Comparison of ENCODE assay signal across 7 mouse cellular contexts in the genomic region with DNA sequence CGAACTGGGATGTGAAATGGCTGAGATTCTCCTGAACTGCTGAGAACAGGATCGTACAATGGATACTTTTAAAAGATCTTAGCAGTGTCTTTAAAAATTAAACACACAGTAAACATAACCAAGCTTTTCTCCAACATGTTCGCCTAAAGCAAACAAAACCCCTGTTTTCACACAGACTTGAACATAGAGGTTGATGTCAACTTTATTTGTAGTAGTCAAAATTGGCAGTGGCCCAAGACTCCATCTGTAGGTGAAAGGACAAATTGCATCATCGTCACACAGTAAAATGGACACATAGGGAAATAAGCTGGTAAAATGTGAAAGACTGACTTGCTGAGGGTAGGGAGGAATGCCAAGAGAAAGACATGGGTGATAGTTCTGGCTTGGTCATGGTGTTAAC.
A peak's percentile ranks its signal among the peaks of the same experiment; 100 is the strongest.
DNase-seq lines count a peak whose midpoint lies in the region; ATAC-seq and TF ChIP-seq lines count a peak whose summit lies in the region.

No protein-coding gene starts in this region.

- no peaks in the 10 kb centered on the region for H3K9me3 ChIP-seq in liver, embryonic 16.5 days (replicated peaks; ENCODE audit: control insufficient read depth, low read length)

- peaks cover 3% of the 10 kb centered on the region; the same call in 1 of the 2 replicates for H3K36me3 ChIP-seq in liver, embryonic 16.5 days (ENCODE audit: control insufficient read depth, insufficient read depth)

- no peaks in the 10 kb centered on the region for H3K4me1 ChIP-seq in liver, embryonic 16.5 days (ENCODE audit: control insufficient read depth, low read depth, low read length)

- in situ Hi-C loops in Patski (cut with MboI; ENCODE audit: low pct_unique_long_range_greater_than_20kb), result no loop called here

- H3K27ac ChIP-seq in layer of hippocampus, adult 2 months, result no peak overlapping the region
- peak overlapping the region; percentile 28; the same call in 1 of the 2 replicates for H3K27ac ChIP-seq in liver, embryonic 16.5 days (ENCODE audit: low read length)

- peak; percentile 38 for TF ChIP-seq CTCF in layer of hippocampus, adult 2 months (conservative IDR thresholded peaks at IDR 0.05)
- TF ChIP-seq CTCF in Patski (IDR thresholded peaks at IDR 0.05), result peak; percentile 30

- H3K4me2 ChIP-seq in liver, embryonic 16.5 days (ENCODE audit: low read depth, low read length), result no peak overlapping the region

- WGBS in liver, embryonic 16.5 days (ENCODE audit: insufficient replicate concordance), result 42% methylated on average over 4 of the region's 4 CpGs

- no peak for ATAC-seq in Patski
- ATAC-seq in liver, embryonic 16.5 days (ENCODE audit: low read depth), result peak; percentile 80

- H3K4me3 ChIP-seq in layer of hippocampus, adult 2 months, result no peak overlapping the region
- H3K4me3 ChIP-seq in liver, embryonic 16.5 days (ENCODE audit: low read depth, low read length), result no peak overlapping the region

- POLR2A ChIA-PET in Patski (lab: Charles Lee), result no interaction called here

- H3K9ac ChIP-seq in liver, embryonic 16.5 days (ENCODE audit: low read depth, low read length), result no peak overlapping the region

- CTCF ChIA-PET in Patski (lab: Charles Lee), result no interaction called here

- H3K27me3 ChIP-seq in Patski, result no peaks in the 10 kb centered on the region
- H3K27me3 ChIP-seq in liver, embryonic 16.5 days (ENCODE audit: control insufficient read depth, insufficient read depth, low read depth, low read length), result no peaks in the 10 kb centered on the region

- no peak for DNase-seq in layer of hippocampus, adult 2 months (ENCODE audit: low spot score in 2 of 2)
- DNase-seq in layer of hippocampus, adult 18-20 months (ENCODE audit: low spot score in 2 of 2), result no peak
- peak; percentile 3 for DNase-seq in Patski (ENCODE audit: low read depth, low spot score)
- peak; percentile 19 to 53 for DNase-seq in cerebellum, postnatal 36 days
- DNase-seq in thymus, postnatal 14 days, result peak; percentile 64
- DNase-seq in right cerebral cortex, postnatal 25 days, result no peak

Comparison
In these comparisons a context has a peak if more than half of its experiments do, and no peak if none do; other contexts are left out.
1. DNase-seq: peak in Patski (single experiment), cerebellum, postnatal 36 days (2 of 2) and thymus, postnatal 14 days (single experiment); none in layer of hippocampus, adult 2 months (0 of 2), layer of hippocampus, adult 18-20 months (0 of 2) and right cerebral cortex, postnatal 25 days (single experiment).